Mouse (Mus musculus) limb, embryonic 15.5 days (tissue): ENCODE results near the gene Dnah14. TPM values are rescaled to one million over a fixed set of nuclear protein-coding genes. Genes with fewer than 3 reads are reported as not detected.

Experiments used
- ATAC-seq: fragments of 200-750 bp; cut with Nextera tagmentation; 2 replicates; pipeline ENCODE4 v1.8.0; 2017; ENCODE audit warnings: low read depth, moderate TSS enrichment; ENCODE audit not compliant: insufficient number of reproducible peaks, low FRiP score, low TSS enrichment
- H3K27ac ChIP-seq: fragments of 300-500 bp; sonication (generic); 2 replicates; pipeline ENCODE4 v1.5.1; 2015; ENCODE audit warnings: moderate library complexity, mild to moderate bottlenecking, inconsistent platforms
- H3K27me3 ChIP-seq: fragments of 300-500 bp; sonication (generic); 2 replicates; pipeline ENCODE4 v1.6.1; 2015; ENCODE audit warnings: inconsistent platforms
- H3K36me3 ChIP-seq: fragments of 300-500 bp; sonication (generic); 2 replicates; pipeline ENCODE4 v1.6.1; 2015; ENCODE audit warnings: inconsistent platforms
- H3K4me1 ChIP-seq: fragments of 300-500 bp; sonication (generic); 2 replicates; pipeline ENCODE4 v1.6.1; 2015; ENCODE audit warnings: inconsistent platforms
- H3K4me2 ChIP-seq: fragments of 300-500 bp; sonication (generic); 2 replicates; pipeline ENCODE4 v1.6.1; 2015; ENCODE audit warnings: mild to moderate bottlenecking, inconsistent platforms
- H3K4me3 ChIP-seq: fragments of 300-500 bp; sonication (generic); 2 replicates; pipeline ENCODE4 v1.5.1; 2015; ENCODE audit warnings: mild to moderate bottlenecking, inconsistent platforms
- H3K9ac ChIP-seq: fragments of 300-500 bp; sonication (generic); 2 replicates; pipeline ENCODE4 v1.6.1; 2015; ENCODE audit warnings: inconsistent platforms
- H3K9me3 ChIP-seq: fragments of 300-500 bp; sonication (generic); 2 replicates; pipeline ENCODE4 v1.6.1; 2016; ENCODE audit warnings: inconsistent platforms
- WGBS: fragments of 180-500 bp; shearing (Covaris S2); methylation state at CpG from one replicate; pipeline ENCODE4 v1.1.7; 2015; 5-methylcytosine and 5-hydroxymethylcytosine counted together
- polyA plus RNA-seq: library from polyadenylated mRNA; unstranded; fragments of >200 nt; fragmentation: Nextera tagmentation; extraction: Ambion mirVana; gene quantifications from 2 replicates; pipeline ENCODE4 v1.2.1, GENCODE M21; 2015

The Dnah14 gene
- polyA plus RNA-seq, 1 experiment from 2014 or later = 1.4 TPM

- 82% methylated on average over 5 of the region's 5 CpGs for WGBS
- Histone ChIP-seq H3K9ac (no peak overlapping the region), H3K27me3 (no peaks in the 10 kb centered on the region), H3K4me1 (peaks cover 20% of the 10 kb centered on the region), H3K4me3 (no peak overlapping the region), H3K36me3 (no peaks in the 10 kb centered on the region), H3K4me2 (no peak overlapping the region), H3K27ac (no peak overlapping the region), H3K9me3 (no peaks in the 10 kb centered on the region)
- no peak for ATAC-seq
Measured at GRCm38 (mm10) chr1:181555475-181555874, 20.9 kb upstream of the Dnah14 start.

GRCm38 (mm10) chr1:181559655-181560054 is 16.7 kb upstream of the Dnah14 start:
- H3K9me3 ChIP-seq = no peaks in the 10 kb centered on the region
- no peak overlapping the region for H3K9ac ChIP-seq
- H3K27ac ChIP-seq = no peak overlapping the region
- no peaks in the 10 kb centered on the region for H3K27me3 ChIP-seq
- 42% methylated on average over 10 of the region's 10 CpGs for WGBS
- no peak overlapping the region for H3K4me3 ChIP-seq
- ATAC-seq = no peak
- peaks cover 21% of the 10 kb centered on the region for H3K4me1 ChIP-seq
- H3K4me2 ChIP-seq = no peak overlapping the region
- H3K36me3 ChIP-seq = no peaks in the 10 kb centered on the region

- Histone ChIP-seq H3K27ac (no peak overlapping the region), H3K9ac (no peak overlapping the region), H3K27me3 (no peaks in the 10 kb centered on the region), H3K9me3 (no peaks in the 10 kb centered on the region), H3K4me3 (no peak overlapping the region), H3K36me3 (no peaks in the 10 kb centered on the region), H3K4me2 (no peak overlapping the region), H3K4me1 (peaks cover 21% of the 10 kb centered on the region)
- ATAC-seq = no peak
- WGBS = 68% methylated on average over 6 of the region's 6 CpGs
Measured at GRCm38 (mm10) chr1:181560325-181560724, 16.0 kb upstream of the Dnah14 start.

- no peak overlapping the region for H3K27ac ChIP-seq
- no peak overlapping the region for H3K4me2 ChIP-seq
- 16% methylated on average over 9 of the region's 9 CpGs for WGBS
- no peak for ATAC-seq
- no peak overlapping the region for H3K4me3 ChIP-seq
- H3K36me3 ChIP-seq = no peaks in the 10 kb centered on the region
- H3K9ac ChIP-seq = no peak overlapping the region
- H3K27me3 ChIP-seq = no peaks in the 10 kb centered on the region
- H3K4me1 ChIP-seq = peaks cover 21% of the 10 kb centered on the region
- no peaks in the 10 kb centered on the region for H3K9me3 ChIP-seq
Measured at GRCm38 (mm10) chr1:181560896-181561767, 15.2 kb upstream of the Dnah14 start.

- no peaks in the 10 kb centered on the region for H3K9me3 ChIP-seq
- WGBS = 20% methylated on average over 8 of the region's 8 CpGs
- H3K36me3 ChIP-seq = no peaks in the 10 kb centered on the region
- H3K27ac ChIP-seq = no peak overlapping the region
- ATAC-seq = no peak
- no peak overlapping the region for H3K4me3 ChIP-seq
- H3K4me1 ChIP-seq = peaks cover 21% of the 10 kb centered on the region
- H3K4me2 ChIP-seq = no peak overlapping the region
- no peak overlapping the region for H3K9ac ChIP-seq
- H3K27me3 ChIP-seq = no peaks in the 10 kb centered on the region
Measured at GRCm38 (mm10) chr1:181561768-181562444, 14.5 kb upstream of the Dnah14 start.

- H3K36me3 ChIP-seq = no peaks in the 10 kb centered on the region
- H3K27ac ChIP-seq = no peak overlapping the region
- H3K4me3 ChIP-seq = no peak overlapping the region
- H3K27me3 ChIP-seq = no peaks in the 10 kb centered on the region
- H3K9me3 ChIP-seq = no peaks in the 10 kb centered on the region
- ATAC-seq = no peak
- H3K4me1 ChIP-seq = 0 out of 2 replicates have a peak, but pooled peaks cover 2% of the 10 kb centered on the region
- 32% methylated on average over 9 of the region's 9 CpGs for WGBS
- no peak overlapping the region for H3K4me2 ChIP-seq
- H3K9ac ChIP-seq = no peak overlapping the region
Measured at GRCm38 (mm10) chr1:181569447-181569846, 6.9 kb upstream of the Dnah14 start.

- Histone ChIP-seq H3K9ac (no peak overlapping the region), H3K9me3 (no peaks in the 10 kb centered on the region), H3K4me1 (0 out of 2 replicates have a peak, but pooled peaks cover 5% of the 10 kb centered on the region), H3K36me3 (no peaks in the 10 kb centered on the region), H3K27me3 (no peaks in the 10 kb centered on the region), H3K27ac (no peak overlapping the region), H3K4me3 (no peak overlapping the region), H3K4me2 (0 out of 2 replicates have a peak overlapping the region, but pooled peaks have one; percentile 10)
- WGBS = 40% methylated on average over 8 of the region's 8 CpGs
- 0 out of 2 replicates have a peak, but pooled peaks have one; percentile 48 for ATAC-seq
Measured at GRCm38 (mm10) chr1:181583152-181583551, 6.8 kb downstream of the Dnah14 start.

GRCm38 (mm10) chr1:181589116-181589515 is 12.8 kb downstream of the Dnah14 start:
- no peak overlapping the region for H3K4me3 ChIP-seq
- no peaks in the 10 kb centered on the region for H3K9me3 ChIP-seq
- H3K36me3 ChIP-seq = no peaks in the 10 kb centered on the region
- no peak for ATAC-seq
- H3K4me1 ChIP-seq = no peaks in the 10 kb centered on the region
- 71% methylated on average over 6 of the region's 6 CpGs for WGBS
- H3K27ac ChIP-seq = no peak overlapping the region
- no peaks in the 10 kb centered on the region for H3K27me3 ChIP-seq
- H3K4me2 ChIP-seq = no peak overlapping the region
- H3K9ac ChIP-seq = no peak overlapping the region

- Histone ChIP-seq H3K9me3 (no peaks in the 10 kb centered on the region), H3K4me3 (no peak overlapping the region), H3K4me1 (no peaks in the 10 kb centered on the region), H3K36me3 (no peaks in the 10 kb centered on the region), H3K9ac (no peak overlapping the region), H3K27me3 (no peaks in the 10 kb centered on the region), H3K27ac (no peak overlapping the region), H3K4me2 (no peak overlapping the region)
- WGBS = 55% methylated on average over 4 of the region's 4 CpGs
- no peak for ATAC-seq
Measured at GRCm38 (mm10) chr1:181599376-181599775, 23.0 kb downstream of the Dnah14 start.

- H3K9me3 ChIP-seq = no peaks in the 10 kb centered on the region
- no peak for ATAC-seq
- 30% methylated on average over 3 of the region's 3 CpGs for WGBS
- no peak overlapping the region for H3K4me2 ChIP-seq
- no peaks in the 10 kb centered on the region for H3K36me3 ChIP-seq
- no peak overlapping the region for H3K9ac ChIP-seq
- H3K4me1 ChIP-seq = no peaks in the 10 kb centered on the region
- H3K27me3 ChIP-seq = 0 out of 2 replicates have a peak, but pooled peaks cover 3% of the 10 kb centered on the region
- H3K4me3 ChIP-seq = no peak overlapping the region
- H3K27ac ChIP-seq = no peak overlapping the region
Measured at GRCm38 (mm10) chr1:181611118-181611517, 34.8 kb downstream of the Dnah14 start.

GRCm38 (mm10) chr1:181615866-181616491 is 39.6 kb downstream of the Dnah14 start:
- Histone ChIP-seq H3K9me3 (no peaks in the 10 kb centered on the region), H3K9ac (no peak overlapping the region), H3K27ac (no peak overlapping the region), H3K27me3 (0 out of 2 replicates have a peak, but pooled peaks cover 3% of the 10 kb centered on the region), H3K4me3 (no peak overlapping the region), H3K4me1 (no peaks in the 10 kb centered on the region), H3K36me3 (no peaks in the 10 kb centered on the region), H3K4me2 (no peak overlapping the region)
- WGBS = 38% methylated on average over 11 of the region's 11 CpGs
- ATAC-seq = no peak

GRCm38 (mm10) chr1:181617332-181617731 is 41.0 kb downstream of the Dnah14 start:
- H3K4me3 ChIP-seq = no peak overlapping the region
- no peak overlapping the region for H3K9ac ChIP-seq
- 0 out of 2 replicates have a peak, but pooled peaks cover 3% of the 10 kb centered on the region for H3K27me3 ChIP-seq
- no peaks in the 10 kb centered on the region for H3K36me3 ChIP-seq
- H3K4me2 ChIP-seq = no peak overlapping the region
- no peak overlapping the region for H3K27ac ChIP-seq
- H3K9me3 ChIP-seq = no peaks in the 10 kb centered on the region
- no peaks in the 10 kb centered on the region for H3K4me1 ChIP-seq
- no peak for ATAC-seq
- WGBS = 46% methylated on average over 5 of the region's 5 CpGs
